Mouse (Mus musculus) limb, embryonic 15.5 days (tissue): Measurements from ENCODE around the gene Nfs1. TPM values are rescaled to one million over a fixed set of nuclear protein-coding genes. Genes with fewer than 3 reads are reported as not detected.

Experiments
- ATAC-seq: fragments of 200-750 bp; cut with Nextera tagmentation; 2 replicates; pipeline ENCODE4 v1.8.0; 2017; ENCODE audit warnings: low read depth, moderate TSS enrichment; ENCODE audit not compliant: insufficient number of reproducible peaks, low FRiP score, low TSS enrichment
- H3K27ac ChIP-seq: fragments of 300-500 bp; sonication (generic); 2 replicates; pipeline ENCODE4 v1.5.1; 2015; ENCODE audit warnings: moderate library complexity, mild to moderate bottlenecking, inconsistent platforms
- H3K27me3 ChIP-seq: fragments of 300-500 bp; sonication (generic); 2 replicates; pipeline ENCODE4 v1.6.1; 2015; ENCODE audit warnings: inconsistent platforms
- H3K36me3 ChIP-seq: fragments of 300-500 bp; sonication (generic); 2 replicates; pipeline ENCODE4 v1.6.1; 2015; ENCODE audit warnings: inconsistent platforms
- H3K4me1 ChIP-seq: fragments of 300-500 bp; sonication (generic); 2 replicates; pipeline ENCODE4 v1.6.1; 2015; ENCODE audit warnings: inconsistent platforms
- H3K4me2 ChIP-seq: fragments of 300-500 bp; sonication (generic); 2 replicates; pipeline ENCODE4 v1.6.1; 2015; ENCODE audit warnings: mild to moderate bottlenecking, inconsistent platforms
- H3K4me3 ChIP-seq: fragments of 300-500 bp; sonication (generic); 2 replicates; pipeline ENCODE4 v1.5.1; 2015; ENCODE audit warnings: mild to moderate bottlenecking, inconsistent platforms
- H3K9ac ChIP-seq: fragments of 300-500 bp; sonication (generic); 2 replicates; pipeline ENCODE4 v1.6.1; 2015; ENCODE audit warnings: inconsistent platforms
- H3K9me3 ChIP-seq: fragments of 300-500 bp; sonication (generic); 2 replicates; pipeline ENCODE4 v1.6.1; 2016; ENCODE audit warnings: inconsistent platforms
- WGBS: fragments of 180-500 bp; shearing (Covaris S2); methylation state at CpG from one replicate; pipeline ENCODE4 v1.1.7; 2015; 5-methylcytosine and 5-hydroxymethylcytosine counted together
- polyA plus RNA-seq: library from polyadenylated mRNA; unstranded; fragments of >200 nt; fragmentation: Nextera tagmentation; extraction: Ambion mirVana; gene quantifications from 2 replicates; pipeline ENCODE4 v1.2.1, GENCODE M21; 2015

The Nfs1 gene
- polyA plus RNA-seq, 1 experiment from 2014 or later, result 39.3 TPM

GRCm38 (mm10) chr2:156084541-156084940 is 59.4 kb downstream of the Nfs1 start:
- no peaks in the 10 kb centered on the region for H3K9me3 ChIP-seq
- peaks cover 1% of the 10 kb centered on the region for H3K36me3 ChIP-seq
- H3K9ac ChIP-seq, result no peak overlapping the region
- no peaks in the 10 kb centered on the region for H3K27me3 ChIP-seq
- no peak overlapping the region for H3K4me2 ChIP-seq
- H3K4me1 ChIP-seq, result 0 out of 2 replicates have a peak, but pooled peaks cover 3% of the 10 kb centered on the region
- H3K27ac ChIP-seq, result no peak overlapping the region
- ATAC-seq, result no peak
- 83% methylated on average over 3 of the region's 3 CpGs for WGBS
- no peak overlapping the region for H3K4me3 ChIP-seq

DNA sequence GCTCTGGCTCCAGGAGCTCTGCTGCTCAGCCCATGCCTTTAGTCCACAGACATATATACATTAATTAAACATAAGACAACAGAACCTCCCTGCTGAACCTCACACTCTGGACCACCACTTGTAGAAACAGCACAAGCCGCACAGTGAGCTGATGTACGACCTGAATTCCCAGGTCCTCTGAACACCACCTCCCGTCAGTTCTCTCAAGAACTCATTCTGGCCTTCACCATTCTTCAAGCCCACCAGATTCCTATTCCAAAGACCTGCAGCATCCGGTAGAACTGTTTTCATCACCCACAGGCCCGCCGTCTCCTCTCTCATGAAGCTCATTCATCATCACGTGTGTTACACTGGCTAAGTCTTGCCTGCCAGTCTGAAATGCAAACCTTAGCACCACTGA is 63.6 kb downstream of the Nfs1 start:
- no peak overlapping the region for H3K4me2 ChIP-seq
- no peaks in the 10 kb centered on the region for H3K9me3 ChIP-seq
- H3K4me1 ChIP-seq, result no peaks in the 10 kb centered on the region
- peaks cover 39% of the 10 kb centered on the region for H3K36me3 ChIP-seq
- ATAC-seq, result no peak
- H3K4me3 ChIP-seq, result no peak overlapping the region
- no peak overlapping the region for H3K27ac ChIP-seq
- no peaks in the 10 kb centered on the region for H3K27me3 ChIP-seq
- WGBS, result 88% methylated on average over 7 of the region's 7 CpGs
- no peak overlapping the region for H3K9ac ChIP-seq

DNA sequence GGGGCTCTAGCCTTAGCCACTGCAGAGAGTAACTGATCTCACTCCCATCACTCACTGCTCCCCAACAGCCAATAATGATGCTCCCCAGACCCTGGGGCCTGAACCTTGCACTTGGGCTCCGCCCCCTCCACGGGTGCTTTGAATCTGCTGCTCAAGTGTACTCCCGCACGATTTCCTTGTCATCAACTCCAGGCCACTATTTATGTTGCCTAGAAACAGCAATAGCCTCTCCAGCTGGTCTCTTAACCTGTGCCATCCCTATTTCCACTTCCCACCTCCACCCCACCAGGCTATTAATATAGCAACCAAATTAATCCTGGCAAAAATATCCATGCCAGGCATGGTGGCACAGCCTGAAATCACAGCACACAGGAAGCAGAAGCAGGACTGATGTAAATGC is 64.3 kb downstream of the Nfs1 start:
- Histone ChIP-seq H3K36me3 (peaks cover 46% of the 10 kb centered on the region), H3K4me2 (no peak overlapping the region), H3K27ac (no peak overlapping the region), H3K9me3 (no peaks in the 10 kb centered on the region), H3K4me3 (no peak overlapping the region), H3K9ac (no peak overlapping the region), H3K4me1 (no peaks in the 10 kb centered on the region), H3K27me3 (no peaks in the 10 kb centered on the region)
- ATAC-seq, result no peak
- whole genome bisulfite sequencing, result 43% methylated on average over 4 of the region's 4 CpGs

DNA sequence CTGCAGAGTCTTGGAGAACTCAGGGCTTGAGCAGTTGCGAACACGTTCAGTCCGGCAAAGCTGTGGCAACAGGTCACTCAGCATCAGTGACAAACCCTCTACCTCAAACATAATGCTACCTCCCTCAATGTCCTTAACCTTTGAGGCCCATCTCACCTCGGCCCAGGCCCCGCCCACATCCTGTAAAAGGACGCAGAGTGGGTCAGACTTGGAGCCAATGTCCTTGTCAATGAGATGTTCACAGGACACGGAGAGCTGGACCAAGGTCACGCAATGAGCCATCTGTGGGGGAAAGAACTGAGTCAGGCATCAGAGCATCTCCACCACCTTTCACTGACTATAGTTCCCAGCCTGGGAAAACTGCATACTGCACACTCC is 64.8 kb downstream of the Nfs1 start:
- ATAC-seq, result no peak
- no peak overlapping the region for H3K4me3 ChIP-seq
- H3K4me1 ChIP-seq, result no peaks in the 10 kb centered on the region
- no peak overlapping the region for H3K27ac ChIP-seq
- H3K4me2 ChIP-seq, result no peak overlapping the region
- H3K9ac ChIP-seq, result no peak overlapping the region
- no peaks in the 10 kb centered on the region for H3K9me3 ChIP-seq
- WGBS, result 85% methylated on average over 8 of the region's 8 CpGs
- H3K27me3 ChIP-seq, result no peaks in the 10 kb centered on the region
- H3K36me3 ChIP-seq, result peaks cover 51% of the 10 kb centered on the region

GRCm38 (mm10) chr2:156078421-156079182 is 65.4 kb downstream of the Nfs1 start:
- Histone ChIP-seq H3K4me3 (no peak overlapping the region), H3K4me2 (no peak overlapping the region), H3K9ac (no peak overlapping the region), H3K9me3 (no peaks in the 10 kb centered on the region), H3K27ac (no peak overlapping the region), H3K36me3 (peaks cover 56% of the 10 kb centered on the region), H3K27me3 (no peaks in the 10 kb centered on the region), H3K4me1 (no peaks in the 10 kb centered on the region)
- no peak for ATAC-seq
- WGBS, result 80% methylated on average over 16 of the region's 16 CpGs

GRCm38 (mm10) chr2:156077461-156077860 is 66.5 kb downstream of the Nfs1 start:
- no peaks in the 10 kb centered on the region for H3K27me3 ChIP-seq
- WGBS, result 90% methylated on average over 7 of the region's 7 CpGs
- H3K9ac ChIP-seq, result no peak overlapping the region
- peaks cover 68% of the 10 kb centered on the region for H3K36me3 ChIP-seq
- no peak for ATAC-seq
- H3K4me3 ChIP-seq, result no peak overlapping the region
- H3K9me3 ChIP-seq, result no peaks in the 10 kb centered on the region
- no peak overlapping the region for H3K27ac ChIP-seq
- H3K4me2 ChIP-seq, result no peak overlapping the region
- no peaks in the 10 kb centered on the region for H3K4me1 ChIP-seq

GRCm38 (mm10) chr2:156073725-156074124 is 70.3 kb downstream of the Nfs1 start:
- no peaks in the 10 kb centered on the region for H3K9me3 ChIP-seq
- H3K27ac ChIP-seq, result no peak overlapping the region
- H3K4me2 ChIP-seq, result no peak overlapping the region
- H3K27me3 ChIP-seq, result no peaks in the 10 kb centered on the region
- no peak overlapping the region for H3K9ac ChIP-seq
- WGBS, result 93% methylated on average over 15 of the region's 15 CpGs
- no peaks in the 10 kb centered on the region for H3K4me1 ChIP-seq
- H3K4me3 ChIP-seq, result no peak overlapping the region
- H3K36me3 ChIP-seq, result peaks cover 97% of the 10 kb centered on the region
- ATAC-seq, result no peak

Other genes with a start within 250 kb of the Nfs1 start
- 60.8 and 70.9 TPM in 2 replicates for gene Uqcc1, start 213.9 kb downstream of the Nfs1 start, polyA plus RNA-seq
- gene Gm15557, start 203.5 kb downstream of the Nfs1 start, polyA plus RNA-seq, result 0.13 and 0.21 TPM in 2 replicates
- gene Gdf5, start 198.8 kb downstream of the Nfs1 start, polyA plus RNA-seq, result 44.7 and 60.7 TPM in 2 replicates
- 22.7 and 24.2 TPM in 2 replicates for gene Cep250, start 187.7 kb downstream of the Nfs1 start, polyA plus RNA-seq
- gene 6430550D23Rik, start 136.2 kb downstream of the Nfs1 start, polyA plus RNA-seq, result 1.7 and 1.8 TPM in 2 replicates
- gene Ergic3, start 136.1 kb downstream of the Nfs1 start, polyA plus RNA-seq, result 239 and 246 TPM in 2 replicates
- gene Fer1l4, start 91.2 kb downstream of the Nfs1 start, polyA plus RNA-seq, result not detected in 2 replicates
- gene Spag4, start 79.0 kb downstream of the Nfs1 start, polyA plus RNA-seq, result 2.2 and 2.7 TPM in 2 replicates
- 57.3 and 57.8 TPM in 2 replicates for gene Cpne1, start 32.2 kb downstream of the Nfs1 start, polyA plus RNA-seq
- gene Rbm12, start 32.2 kb downstream of the Nfs1 start, polyA plus RNA-seq, result 21.9 and 26.0 TPM in 2 replicates
- gene Gm28036, start 17.1 kb downstream of the Nfs1 start, polyA plus RNA-seq, result 19.5 and 20.9 TPM in 2 replicates
- gene Romo1, start 147 bp downstream of the Nfs1 start, polyA plus RNA-seq, result 316 and 346 TPM in 2 replicates
- gene Rbm39, start 36.1 kb upstream of the Nfs1 start, polyA plus RNA-seq, result 595 and 644 TPM in 2 replicates
- 68.4 and 70.8 TPM in 2 replicates for gene Phf20, start 52.3 kb upstream of the Nfs1 start, polyA plus RNA-seq
- 3.8 and 3.9 TPM in 2 replicates for gene Cnbd2, start 168.1 kb upstream of the Nfs1 start, polyA plus RNA-seq
- gene Scand1, start 168.5 kb upstream of the Nfs1 start, polyA plus RNA-seq, result 56.0 and 68.1 TPM in 2 replicates